Comparison of ENCODE assay signal across 25 mouse cellular contexts in the genomic region with DNA sequence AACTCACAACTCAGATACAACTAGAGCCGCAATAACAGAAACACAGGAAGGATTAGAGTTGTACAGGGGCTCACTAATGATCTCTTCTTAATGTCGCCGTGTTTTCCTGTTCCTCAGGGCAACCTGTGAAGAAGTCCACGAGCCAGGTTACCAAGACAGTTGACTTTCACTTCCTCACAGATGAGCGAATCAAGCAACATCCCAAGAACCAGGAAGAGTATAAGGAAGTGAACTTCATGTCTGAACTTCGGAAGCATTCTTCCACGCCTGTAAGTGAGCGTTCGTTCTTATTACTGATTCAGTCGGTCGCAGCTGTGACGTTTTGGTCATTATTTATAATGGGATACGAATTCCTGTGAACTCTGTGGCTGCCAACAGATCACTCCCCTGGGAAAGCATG. TPM values are rescaled to one million over a fixed set of nuclear protein-coding genes. Genes with fewer than 3 reads are reported as not detected.
"Had no signal": no experiment of that assay in that cellular context is flagged by ENCODE, and none has a peak within 500 bp of the region (broad histone marks: within the 10 kb centered on the region; RNA-seq: fewer than 3 reads in every experiment).

No protein-coding gene starts in this region.

- H3K4me2 ChIP-seq: liver, embryonic 13.5 days; liver, embryonic 15.5 days; lung, embryonic 15.5 days; midbrain, embryonic 12.5 days; neural tube, embryonic 12.5 days had no signal

- H3K9ac ChIP-seq: liver, embryonic 13.5 days; liver, embryonic 15.5 days; liver, postnatal 0 days; lung, embryonic 15.5 days; midbrain, embryonic 12.5 days; neural tube, embryonic 12.5 days had no signal

- H3K27me3 ChIP-seq: liver, embryonic 13.5 days; liver, embryonic 15.5 days; lung, embryonic 15.5 days; midbrain, embryonic 12.5 days; neural tube, embryonic 12.5 days had no signal

- ATAC-seq: liver, postnatal 0 days; lung, postnatal 0 days; midbrain, embryonic 16.5 days had no signal

- DNase-seq: liver, embryonic 13.5 days; liver, postnatal 0 days; lung, adult 2 months; lung, postnatal 14 days; midbrain, embryonic 14.5 days; right cerebral cortex, postnatal 25 days; right cerebral cortex, postnatal 4 days; spleen, adult 18-20 months; thymus, adult 18-20 months; thymus, postnatal 14 days; thymus, postnatal 36 days had no signal

- H3K4me1 ChIP-seq: lung, embryonic 15.5 days; midbrain, embryonic 10.5 days; midbrain, embryonic 12.5 days; neural tube, embryonic 12.5 days had no signal

- H3K27ac ChIP-seq: liver, embryonic 13.5 days; liver, embryonic 15.5 days; lung, embryonic 15.5 days; macrophage; midbrain, embryonic 10.5 days; midbrain, embryonic 12.5 days; neural tube, embryonic 12.5 days had no signal

- H3K9me3 ChIP-seq: liver, embryonic 13.5 days; liver, embryonic 15.5 days; lung, embryonic 15.5 days; midbrain, embryonic 10.5 days; midbrain, embryonic 12.5 days; neural tube, embryonic 12.5 days had no signal

- H3K4me3 ChIP-seq: liver, embryonic 13.5 days; liver, embryonic 15.5 days; lung, embryonic 15.5 days; midbrain, embryonic 10.5 days; midbrain, embryonic 12.5 days; neural tube, embryonic 12.5 days had no signal

RNA-seq across cellular contexts. Expression of gene Mylk2, which starts 30.3 kb away (rescaled TPM):
- total RNA-seq: megakaryocyte, adult 5-6 weeks; megakaryocyte-erythroid progenitor cell, adult 5-6 weeks; neutrophil, adult 5-6 weeks had no signal
- polyA plus RNA-seq: liver, embryonic 13.5 days; liver, postnatal 0 days; macrophage; midbrain, embryonic 12.5 days; midbrain, embryonic 14.5 days; neural tube, embryonic 12.5 days; neural tube, embryonic 14.5 days; small intestine, adult 2 months; stomach, embryonic 14.5 days had no signal

RNA-seq across cellular contexts. Expression of gene Foxs1, which starts 52.1 kb away (rescaled TPM):
- total RNA-seq: megakaryocyte, adult 5-6 weeks; megakaryocyte-erythroid progenitor cell, adult 5-6 weeks; neutrophil, adult 5-6 weeks had no signal
- polyA plus RNA-seq: macrophage had no signal
